Mouse (Mus musculus) kidney, embryonic 16.5 days (tissue): ENCODE data around the gene Irak1bp1. TPM values are rescaled to one million over a fixed set of nuclear protein-coding genes. Genes with fewer than 3 reads are reported as not detected.

Source experiments
- ATAC-seq: fragments of 200-750 bp; cut with Nextera tagmentation; 2 replicates; pipeline ENCODE4 v1.8.0; 2017; ENCODE audit warnings: moderate TSS enrichment; ENCODE audit not compliant: low FRiP score, low TSS enrichment
- H3K27ac ChIP-seq: fragments of 300-500 bp; sonication (generic); 2 replicates; pipeline ENCODE4 v1.5.1; 2014; ENCODE audit warnings: low read length
- H3K27me3 ChIP-seq: fragments of 300-500 bp; sonication (generic); 2 replicates; pipeline ENCODE4 v1.6.1; 2014; ENCODE audit warnings: low read length, control low read depth, mixed read lengths; ENCODE audit not compliant: insufficient read depth
- H3K36me3 ChIP-seq: fragments of 300-500 bp; sonication (generic); 2 replicates; pipeline ENCODE4 v1.6.1; 2014; ENCODE audit warnings: low read length, control low read depth, mixed read lengths; ENCODE audit not compliant: insufficient read depth
- H3K4me1 ChIP-seq: fragments of 300-500 bp; sonication (generic); 2 replicates; pipeline ENCODE4 v1.6.1; 2014; ENCODE audit warnings: low read length, control low read depth, mixed read lengths; ENCODE audit not compliant: insufficient read depth
- H3K4me2 ChIP-seq: fragments of 300-500 bp; sonication (generic); replicated peaks from 2 replicates; pipeline ENCODE4 v1.6.1; 2014; ENCODE audit warnings: low read depth, low read length
- H3K4me3 ChIP-seq: fragments of 300-500 bp; sonication (generic); 2 replicates; pipeline ENCODE4 v1.5.1; 2014; ENCODE audit warnings: mild to moderate bottlenecking, low read length
- H3K9ac ChIP-seq: fragments of 300-500 bp; sonication (generic); replicated peaks from 2 replicates; pipeline ENCODE4 v1.6.1; 2014; ENCODE audit warnings: low read length
- H3K9me3 ChIP-seq: fragments of 300-500 bp; sonication (generic); 2 replicates; pipeline ENCODE4 v1.6.1; 2016; ENCODE audit warnings: low read length, control low read depth
- WGBS: fragments of 180-500 bp; shearing (Covaris S2); extraction: QIAGEN DNeasy Blood & Tissue Kit; methylation state at CpG from one replicate; pipeline ENCODE4 v1.1.7; 2014; 5-methylcytosine and 5-hydroxymethylcytosine counted together
- polyA plus RNA-seq: library from polyadenylated mRNA; unstranded; fragments of >200 nt; fragmentation: Nextera tagmentation; extraction: Ambion mirVana; gene quantifications from 2 replicates; pipeline ENCODE4 v1.2.1, GENCODE M21; 2015

Irak1bp1 gene
- polyA plus RNA-seq: 19.4 and 20.4 TPM in 2 replicates

DNA sequence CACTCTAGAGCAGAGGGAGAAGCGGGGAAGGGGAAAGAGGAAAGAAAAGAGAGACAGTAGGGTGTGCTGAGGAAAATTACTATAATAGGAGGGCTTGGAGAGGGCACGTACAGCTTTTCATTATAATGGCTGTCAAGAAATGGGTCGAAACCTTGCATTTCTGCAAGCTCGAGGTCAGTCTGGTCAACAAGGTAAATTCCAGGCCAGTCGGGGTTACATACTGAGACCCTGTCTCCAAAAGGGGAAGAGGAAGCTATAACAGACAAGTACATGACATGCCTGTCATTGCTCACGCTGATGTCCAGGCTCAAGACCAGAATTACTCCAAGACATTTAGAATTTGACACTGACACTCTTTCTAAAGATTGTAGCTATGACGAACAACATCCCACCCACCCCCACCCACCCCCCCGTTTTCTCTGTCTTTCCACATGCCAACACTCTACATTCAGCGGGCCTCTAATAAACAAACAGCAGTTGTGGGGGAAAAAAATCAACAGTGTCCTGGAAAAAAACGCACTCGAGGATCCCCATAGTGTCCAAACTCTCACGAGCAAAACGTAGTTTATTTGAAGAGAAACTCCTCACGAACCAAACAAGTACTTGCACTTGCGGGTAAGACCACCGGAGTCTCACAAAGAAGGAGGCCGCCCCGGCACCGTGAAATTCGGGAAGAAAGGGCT, at the start of gene Irak1bp1:
TSS of gene Irak1bp1 (plus strand) at position 534 of the 683 bp plus-strand sequence.
- H3K9ac ChIP-seq: peak within 1 kb of the TSS; percentile 88
- peak within 1 kb of the TSS; percentile 74 for H3K4me2 ChIP-seq
- H3K36me3 ChIP-seq: no peaks in the 10 kb centered on the region
- peak; percentile 32 for ATAC-seq
- no peaks in the 10 kb centered on the region for H3K9me3 ChIP-seq
- 17% methylated on average over 20 of the region's 20 CpGs for WGBS
- peak within 1 kb of the TSS; percentile 90 for H3K4me3 ChIP-seq
- no peaks in the 10 kb centered on the region for H3K27me3 ChIP-seq
- H3K4me1 ChIP-seq: peaks cover 11% of the 10 kb centered on the region
- peak within 1 kb of the TSS; percentile 88 for H3K27ac ChIP-seq

DNA sequence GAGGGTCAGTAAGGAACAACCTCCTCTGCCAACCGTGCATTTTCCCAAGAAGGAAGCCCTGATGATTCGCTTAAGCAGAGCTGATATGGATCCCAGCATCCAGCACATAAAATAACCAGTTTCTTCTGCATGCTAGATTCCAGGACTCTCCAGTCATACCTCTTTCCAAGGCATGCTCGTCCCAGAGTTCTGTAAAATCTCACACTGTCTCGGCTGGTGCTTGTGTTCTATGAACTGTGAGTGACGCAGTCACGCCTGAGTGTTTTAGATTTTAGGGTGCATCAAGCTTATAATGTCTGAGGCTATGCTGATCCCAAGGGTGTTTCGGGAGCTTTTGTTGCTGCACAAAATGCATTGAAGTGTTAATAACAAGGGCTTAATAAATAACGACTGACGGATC, 41.0 kb upstream of the Irak1bp1 start:
- no peaks in the 10 kb centered on the region for H3K4me1 ChIP-seq
- no peak for ATAC-seq
- no peak overlapping the region for H3K4me3 ChIP-seq
- H3K27me3 ChIP-seq: no peaks in the 10 kb centered on the region
- H3K9me3 ChIP-seq: no peaks in the 10 kb centered on the region
- no peak overlapping the region for H3K27ac ChIP-seq
- H3K9ac ChIP-seq: no peak overlapping the region
- no peaks in the 10 kb centered on the region for H3K36me3 ChIP-seq
- WGBS: 72% methylated on average over 9 of the region's 9 CpGs
- H3K4me2 ChIP-seq: no peak overlapping the region

DNA sequence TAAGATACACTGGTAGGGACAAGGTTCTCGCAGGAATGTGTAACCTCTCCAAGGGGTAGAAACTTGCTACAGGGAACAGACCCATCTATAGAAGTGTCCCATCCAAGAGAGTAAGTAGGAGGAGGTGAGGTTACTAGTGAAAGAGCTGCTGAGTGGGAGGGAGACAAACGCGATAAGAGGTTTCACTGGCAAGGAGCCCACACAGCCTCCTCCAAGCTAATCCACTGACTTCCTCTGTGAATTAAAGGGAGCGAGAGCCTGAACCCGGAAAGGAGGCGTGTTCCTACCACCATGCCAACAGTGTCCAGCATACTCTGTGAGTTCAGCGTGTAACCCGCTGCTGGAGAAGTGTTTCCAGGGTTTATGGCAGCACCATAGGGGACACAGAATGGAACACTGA, 29.0 kb upstream of the Irak1bp1 start:
- WGBS: 54% methylated on average over 8 of the region's 8 CpGs
- no peak for ATAC-seq
- no peak overlapping the region for H3K4me3 ChIP-seq
- no peaks in the 10 kb centered on the region for H3K36me3 ChIP-seq
- H3K4me2 ChIP-seq: no peak overlapping the region
- no peak overlapping the region for H3K27ac ChIP-seq
- H3K27me3 ChIP-seq: no peaks in the 10 kb centered on the region
- H3K4me1 ChIP-seq: no peaks in the 10 kb centered on the region
- no peak overlapping the region for H3K9ac ChIP-seq
- no peaks in the 10 kb centered on the region for H3K9me3 ChIP-seq

DNA sequence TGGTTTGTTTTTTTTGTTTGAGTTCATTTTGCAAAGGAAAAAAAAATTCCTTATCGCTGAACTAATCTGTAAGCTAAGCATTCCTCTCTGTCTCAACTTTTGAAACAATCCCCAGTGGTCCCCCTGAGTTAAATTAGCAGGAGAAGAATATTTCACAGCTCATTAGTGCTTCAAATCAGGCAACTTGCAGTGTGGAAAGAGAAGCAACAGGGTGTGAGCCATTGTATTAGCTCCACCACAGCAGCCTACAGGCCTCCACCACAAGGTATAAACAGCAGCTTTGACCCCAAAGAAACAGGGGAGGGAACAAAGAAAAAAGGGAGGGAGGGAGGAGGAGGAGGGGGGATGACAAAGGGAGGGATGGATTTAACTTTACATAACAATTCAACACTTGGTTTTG, 22.2 kb upstream of the Irak1bp1 start:
- H3K36me3 ChIP-seq: no peaks in the 10 kb centered on the region

DNA sequence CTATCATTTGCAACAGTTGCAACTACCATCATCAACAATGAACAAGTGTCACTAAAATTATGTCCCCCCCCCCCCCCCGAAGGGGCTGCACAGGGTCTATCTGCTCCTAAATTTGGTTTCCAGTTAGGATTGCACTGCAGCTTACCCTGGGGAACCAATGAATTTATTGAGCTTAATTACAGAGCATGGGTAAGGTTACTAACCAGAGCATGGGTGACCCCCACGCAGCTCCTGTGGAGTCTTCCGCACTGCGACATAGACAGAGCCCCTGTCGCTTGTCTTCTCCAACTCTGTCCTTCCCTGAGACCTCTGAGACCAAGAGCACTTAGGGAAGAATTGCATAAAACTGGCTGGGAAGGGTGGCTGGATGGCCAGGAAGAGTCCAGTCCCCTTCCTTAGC, 21.7 kb upstream of the Irak1bp1 start:
- Histone ChIP-seq H3K4me3 (no peak overlapping the region), H3K4me2 (no peak overlapping the region), H3K36me3 (no peaks in the 10 kb centered on the region), H3K27me3 (no peaks in the 10 kb centered on the region), H3K27ac (no peak overlapping the region), H3K9ac (no peak overlapping the region), H3K4me1 (0 out of 2 replicates have a peak, but pooled peaks cover 5% of the 10 kb centered on the region), H3K9me3 (no peaks in the 10 kb centered on the region)
- peak; percentile 59; the same call in 1 of the 2 replicates for ATAC-seq
- WGBS: 36% methylated on average over 5 of the region's 5 CpGs

More for the DNA sequence above, 22.2 kb upstream of the Irak1bp1 start:
- no peak for ATAC-seq
- H3K27me3 ChIP-seq: no peaks in the 10 kb centered on the region
- no peak overlapping the region for H3K27ac ChIP-seq
- 24% methylated on average over 1 of the region's 1 CpGs for WGBS
- no peaks in the 10 kb centered on the region for H3K9me3 ChIP-seq
- 0 out of 2 replicates have a peak, but pooled peaks cover 5% of the 10 kb centered on the region for H3K4me1 ChIP-seq
- H3K4me2 ChIP-seq: no peak overlapping the region
- H3K4me3 ChIP-seq: no peak overlapping the region
- no peak overlapping the region for H3K9ac ChIP-seq

DNA sequence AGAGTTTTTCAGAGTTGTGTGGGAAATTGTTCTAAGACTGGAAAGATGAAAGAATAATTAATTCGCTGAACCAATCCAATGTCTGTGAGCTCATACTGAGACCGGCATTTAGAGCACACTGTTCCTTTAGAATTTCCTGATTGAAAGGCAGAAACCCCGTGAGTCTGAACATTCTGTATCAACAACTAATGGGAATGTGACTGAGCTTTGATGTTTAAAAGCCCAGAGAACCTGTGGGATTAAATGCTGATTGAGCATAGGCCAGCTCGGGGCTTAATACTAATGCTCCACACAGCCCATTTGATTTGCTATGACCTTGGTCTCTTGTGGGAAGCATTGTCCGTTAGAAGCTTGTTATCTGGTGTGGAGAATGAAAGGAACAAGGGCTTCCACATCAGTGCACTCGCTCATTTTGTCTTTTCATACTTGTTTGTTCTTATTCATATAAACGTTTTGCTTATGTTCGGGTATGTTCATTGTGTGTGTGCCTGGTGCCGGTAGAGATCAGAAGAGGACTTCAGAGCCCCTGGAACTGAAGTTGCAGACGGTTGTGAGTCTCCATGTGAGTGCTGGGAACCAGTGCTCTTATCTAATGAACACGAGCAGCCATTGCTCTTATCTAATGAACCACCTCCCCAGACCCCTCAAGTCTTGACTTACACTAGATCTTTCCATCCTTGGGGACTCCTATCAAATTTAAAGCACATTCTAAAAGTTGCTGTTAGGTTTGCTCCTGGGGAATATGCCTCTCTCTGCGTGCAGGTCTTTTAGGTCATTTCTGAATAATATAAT, 17.0 kb upstream of the Irak1bp1 start:
- 82% methylated on average over 12 of the region's 12 CpGs for WGBS
- Histone ChIP-seq H3K27me3 (no peaks in the 10 kb centered on the region), H3K9ac (no peak overlapping the region), H3K4me2 (no peak overlapping the region), H3K9me3 (no peaks in the 10 kb centered on the region), H3K36me3 (no peaks in the 10 kb centered on the region), H3K4me1 (0 out of 2 replicates have a peak, but pooled peaks cover 5% of the 10 kb centered on the region), H3K27ac (no peak overlapping the region), H3K4me3 (no peak overlapping the region)
- ATAC-seq: no peak

DNA sequence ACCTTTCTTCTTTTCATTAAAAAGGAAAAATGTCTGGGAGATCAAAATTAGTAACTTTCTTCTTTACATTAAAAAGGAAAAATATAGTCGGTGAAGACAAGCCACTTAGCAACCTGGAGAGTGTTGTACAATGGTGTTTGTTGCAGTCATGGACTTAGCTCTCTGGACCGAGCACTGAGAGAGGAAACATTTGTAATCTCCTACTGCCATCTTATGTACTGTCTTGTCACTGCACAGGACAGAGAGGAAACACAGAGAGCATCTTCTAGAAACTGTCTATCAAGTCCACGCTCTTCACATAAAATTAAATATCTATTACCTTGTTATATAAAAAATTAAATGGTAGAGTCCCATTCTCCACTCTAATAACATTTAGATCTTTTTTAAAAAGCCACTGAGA, 14.8 kb upstream of the Irak1bp1 start:
- no peaks in the 10 kb centered on the region for H3K4me1 ChIP-seq
- no peak overlapping the region for H3K4me3 ChIP-seq
- ATAC-seq: no peak
- 61% methylated on average over 3 of the region's 3 CpGs for WGBS
- no peak overlapping the region for H3K4me2 ChIP-seq
- H3K27ac ChIP-seq: no peak overlapping the region
- no peak overlapping the region for H3K9ac ChIP-seq
- no peaks in the 10 kb centered on the region for H3K36me3 ChIP-seq
- no peaks in the 10 kb centered on the region for H3K9me3 ChIP-seq
- H3K27me3 ChIP-seq: no peaks in the 10 kb centered on the region

DNA sequence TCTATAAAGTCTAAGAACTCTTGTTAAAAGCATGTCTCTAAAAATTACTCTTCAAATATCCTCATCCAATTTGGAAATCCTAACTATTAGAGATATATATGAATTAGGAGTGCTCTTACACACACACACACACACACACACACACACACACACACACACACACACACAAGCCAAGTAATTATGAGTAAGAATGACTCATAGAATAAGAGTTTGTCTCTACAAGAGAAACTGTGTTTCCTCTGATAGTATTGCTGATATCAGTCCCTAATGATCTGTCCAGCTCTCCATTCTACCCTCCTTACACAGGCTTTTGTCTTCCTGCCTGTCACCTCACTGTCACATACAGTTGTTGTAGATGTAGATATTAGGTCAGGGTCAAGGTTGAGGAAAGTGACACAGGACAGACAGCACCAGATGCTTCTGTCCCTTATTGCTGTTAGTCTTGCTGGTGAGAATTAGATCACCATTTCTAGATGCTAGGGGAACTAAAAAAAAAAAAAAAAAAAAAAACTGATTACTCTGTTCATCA, 14.0 kb upstream of the Irak1bp1 start:
- no peak overlapping the region for H3K9ac ChIP-seq
- H3K27ac ChIP-seq: no peak overlapping the region
- no peak overlapping the region for H3K4me2 ChIP-seq
- H3K9me3 ChIP-seq: no peaks in the 10 kb centered on the region
- no peak overlapping the region for H3K4me3 ChIP-seq
- H3K27me3 ChIP-seq: no peaks in the 10 kb centered on the region
- no peaks in the 10 kb centered on the region for H3K4me1 ChIP-seq
- ATAC-seq: no peak
- no peaks in the 10 kb centered on the region for H3K36me3 ChIP-seq

DNA sequence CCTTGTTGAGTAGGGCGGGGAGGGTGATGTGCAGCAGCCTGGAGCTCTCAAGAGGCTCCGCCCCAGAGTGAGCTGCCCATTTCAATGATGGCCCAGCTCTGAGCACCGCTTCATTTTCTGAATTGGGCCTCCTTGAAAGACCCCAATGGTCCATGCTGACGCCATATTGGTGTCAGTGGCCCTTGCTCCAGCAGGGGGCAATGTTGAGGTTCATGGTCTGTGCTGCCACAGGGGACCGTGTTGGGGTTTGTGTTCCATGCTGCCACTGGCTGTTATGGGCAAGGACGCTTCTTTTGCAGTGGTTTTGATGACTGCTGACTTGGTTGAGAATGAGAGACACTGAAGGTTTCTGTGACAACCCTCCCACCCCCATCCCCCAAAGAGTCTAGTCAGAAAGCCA, 2.9 kb upstream of the Irak1bp1 start:
- Histone ChIP-seq H3K9ac (no peak overlapping the region), H3K4me2 (no peak overlapping the region), H3K9me3 (no peaks in the 10 kb centered on the region), H3K27me3 (no peaks in the 10 kb centered on the region), H3K27ac (no peak overlapping the region), H3K4me1 (peaks cover 11% of the 10 kb centered on the region), H3K36me3 (no peaks in the 10 kb centered on the region), H3K4me3 (no peak overlapping the region)
- no peak for ATAC-seq
- 91% methylated on average over 6 of the region's 6 CpGs for WGBS
